Mouse (Mus musculus) heart, postnatal 4 days (tissue): ENCODE results near the gene Gng12. TPM values are rescaled to one million over a fixed set of nuclear protein-coding genes. Genes with fewer than 3 reads are reported as not detected.

Experiments used
- DNase-seq: peaks from one replicate; pipeline ENCODE4 v3.0.0; 2021
- total RNA-seq, 2 experiments: library from RNA; stranded (reverse); gene quantifications; 2 replicates each; pipeline ENCODE4 v1.2.3; 2021

Gng12 gene
- total RNA-seq, 2 experiments from 2014 or later, result 60.9 to 63.1 TPM

- DNase-seq, result no peak
Observed at GRCm38 (mm10) chr6:67056108-67056888, 160.1 kb downstream of the Gng12 start.

DNA sequence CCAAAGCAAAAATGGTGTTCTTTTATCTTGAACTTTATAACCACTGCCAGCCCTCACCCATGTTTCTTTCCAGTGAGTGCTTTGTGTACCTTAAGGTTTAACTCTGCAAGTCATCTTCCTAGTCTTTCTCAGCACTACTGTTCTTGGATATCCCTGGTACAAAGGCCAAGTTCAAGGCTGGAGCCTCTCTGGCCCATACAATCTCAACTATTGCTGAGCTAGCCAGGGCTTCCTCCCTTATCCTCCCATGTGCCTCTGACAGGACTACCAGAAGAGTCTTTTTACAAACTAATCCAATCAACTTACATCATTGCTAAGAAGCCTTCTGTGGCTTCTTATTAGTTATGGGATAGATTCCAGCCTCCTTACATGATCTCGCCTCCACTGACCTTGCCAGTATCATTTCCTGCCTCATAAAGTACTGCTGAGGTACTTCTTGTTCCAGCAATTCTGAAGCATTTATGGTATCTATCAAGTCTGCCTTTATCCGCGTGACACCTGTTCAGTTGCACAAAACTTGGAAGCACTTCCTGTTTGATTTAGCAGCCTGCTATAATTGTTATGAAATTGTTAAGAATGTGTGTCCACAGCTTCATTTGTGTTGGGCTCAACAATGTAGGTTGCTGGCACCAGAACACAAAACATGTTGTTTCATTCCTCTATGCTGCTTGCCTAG lies 160.8 kb downstream of the Gng12 start:
- no peak for DNase-seq

GRCm38 (mm10) chr6:67057574-67057973 lies 161.4 kb downstream of the Gng12 start:
- no peak for DNase-seq

- no peak for DNase-seq
Observed at GRCm38 (mm10) chr6:67057991-67058696, 161.9 kb downstream of the Gng12 start.

DNA sequence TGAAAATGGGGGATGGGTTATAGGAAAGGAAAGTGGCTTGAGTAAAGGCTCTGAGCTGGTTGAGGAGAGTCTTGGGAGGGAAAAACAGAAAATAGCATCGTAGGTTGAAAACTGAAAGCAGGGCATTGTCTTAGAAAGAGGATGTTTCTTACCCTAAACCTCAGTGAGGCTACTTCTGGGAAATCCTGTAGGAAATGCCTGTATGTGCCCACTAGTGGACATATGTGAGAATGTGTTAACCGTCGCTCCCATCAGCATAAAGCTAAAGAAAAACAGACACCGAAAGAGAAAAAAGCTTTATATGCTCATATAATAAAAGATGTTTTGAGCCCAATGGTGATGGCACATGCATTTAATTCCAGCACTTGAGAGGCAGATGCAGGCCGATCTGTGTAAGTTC lies 163.9 kb downstream of the Gng12 start:
- DNase-seq, result no peak

- no peak for DNase-seq
Observed at GRCm38 (mm10) chr6:67069219-67069762, 173.1 kb downstream of the Gng12 start.

- DNase-seq, result no peak
Observed at GRCm38 (mm10) chr6:67069800-67070315, 173.7 kb downstream of the Gng12 start.

Other genes starting within 250 kb of the Gng12 start
- gene Vmn1r35, start 210.5 kb upstream of the Gng12 start, total RNA-seq, result not detected
- not detected for gene Vmn1r36, start 177.2 kb upstream of the Gng12 start, total RNA-seq
- gene Vmn1r37, start 167.0 kb upstream of the Gng12 start, total RNA-seq, result not detected
- gene Vmn1r38, start 113.8 kb upstream of the Gng12 start, total RNA-seq, result not detected
- not detected for gene Vmn1r39, start 85.8 kb upstream of the Gng12 start, total RNA-seq
- 1 to 10 TPM; 7.2 to 8.7 TPM for gene Gadd45a, start 141.1 kb downstream of the Gng12 start, total RNA-seq